Mouse (Mus musculus) megakaryocyte, embryonic 14.5 days (primary cell): ENCODE measurements around the gene Hs3st4. TPM values are rescaled to one million over a fixed set of nuclear protein-coding genes. Genes with fewer than 3 reads are reported as not detected.

ENCODE experiments used
- H3K27me3 ChIP-seq: replicated peaks from 2 replicates; pipeline ENCODE3; 2012; ENCODE audit warnings: inconsistent platforms
- H3K36me3 ChIP-seq: replicated peaks from 2 replicates; pipeline ENCODE3; 2012; ENCODE audit warnings: low read length, inconsistent platforms, mixed read lengths
- H3K4me1 ChIP-seq: 2 replicates; pipeline ENCODE4 v1.6.1; 2012; ENCODE audit warnings: inconsistent platforms
- H3K4me3 ChIP-seq: replicated peaks from 2 replicates; pipeline ENCODE3; 2012; ENCODE audit warnings: moderate library complexity, mild to moderate bottlenecking, inconsistent platforms
- H3K9me3 ChIP-seq: 2 replicates; pipeline ENCODE4 v1.6.1; 2012; ENCODE audit warnings: inconsistent platforms
- FLI1 ChIP-seq: IDR thresholded peaks from 2 replicates; pipeline ENCODE4 v1.6.1; 2012; ENCODE audit warnings: low read length, inconsistent platforms, mixed read lengths
- GATA1 ChIP-seq: IDR thresholded peaks from 3 replicates; pipeline ENCODE4 v1.6.1; 2012; ENCODE audit warnings: mixed read lengths, low read length, inconsistent platforms, borderline replicate concordance
- polyA plus RNA-seq: library from polyadenylated mRNA; stranded (reverse); fragments of >175 nt; gene quantifications from 2 replicates; pipeline ENCODE4 v1.2.3, GENCODE M21; 2012; ENCODE audit warnings: low replicate concordance; ENCODE audit not compliant: insufficient read depth

Gene Hs3st4
- polyA plus RNA-seq, 1 experiment, result not detected

- TF ChIP-seq GATA1 (no peak), FLI1 (no peak)
- Histone ChIP-seq H3K27me3 (no peaks in the 10 kb centered on the region), H3K4me1 (no peaks in the 10 kb centered on the region), H3K4me3 (no peak overlapping the region), H3K9me3 (peaks cover 21% of the 10 kb centered on the region), H3K36me3 (no peaks in the 10 kb centered on the region)
Observed at GRCm38 (mm10) chr7:124184693-124185092, 202.0 kb downstream of the Hs3st4 start.

- TF ChIP-seq GATA1 (no peak), FLI1 (no peak)
- no peaks in the 10 kb centered on the region for H3K4me1 ChIP-seq
- H3K27me3 ChIP-seq, result no peaks in the 10 kb centered on the region
- no peaks in the 10 kb centered on the region for H3K9me3 ChIP-seq
- no peak overlapping the region for H3K4me3 ChIP-seq
- no peaks in the 10 kb centered on the region for H3K36me3 ChIP-seq
Observed at GRCm38 (mm10) chr7:124198811-124199570, 216.3 kb downstream of the Hs3st4 start.

GRCm38 (mm10) chr7:124216921-124217320 lies 234.3 kb downstream of the Hs3st4 start:
- H3K4me1 ChIP-seq, result no peaks in the 10 kb centered on the region
- H3K36me3 ChIP-seq, result no peaks in the 10 kb centered on the region
- H3K9me3 ChIP-seq, result peaks cover 29% of the 10 kb centered on the region
- H3K27me3 ChIP-seq, result no peaks in the 10 kb centered on the region
- TF ChIP-seq GATA1, result no peak
- TF ChIP-seq FLI1, result no peak
- no peak overlapping the region for H3K4me3 ChIP-seq

- peaks cover 31% of the 10 kb centered on the region for H3K9me3 ChIP-seq
- no peaks in the 10 kb centered on the region for H3K36me3 ChIP-seq
- TF ChIP-seq FLI1, result no peak
- no peak for TF ChIP-seq GATA1
- no peaks in the 10 kb centered on the region for H3K27me3 ChIP-seq
- no peak overlapping the region for H3K4me3 ChIP-seq
- H3K4me1 ChIP-seq, result no peaks in the 10 kb centered on the region
Observed at GRCm38 (mm10) chr7:124220556-124220955, 237.9 kb downstream of the Hs3st4 start.

- no peaks in the 10 kb centered on the region for H3K4me1 ChIP-seq
- no peaks in the 10 kb centered on the region for H3K27me3 ChIP-seq
- no peaks in the 10 kb centered on the region for H3K36me3 ChIP-seq
- no peak for TF ChIP-seq GATA1
- TF ChIP-seq FLI1, result no peak
- H3K9me3 ChIP-seq, result peaks cover 7% of the 10 kb centered on the region; the same call in 1 of the 2 replicates
- H3K4me3 ChIP-seq, result no peak overlapping the region
Observed at GRCm38 (mm10) chr7:124237896-124238670, 255.4 kb downstream of the Hs3st4 start.

GRCm38 (mm10) chr7:124239903-124240647 lies 257.4 kb downstream of the Hs3st4 start:
- no peak overlapping the region for H3K4me3 ChIP-seq
- peaks cover 7% of the 10 kb centered on the region; the same call in 1 of the 2 replicates for H3K9me3 ChIP-seq
- TF ChIP-seq GATA1 (no peak), FLI1 (no peak)
- H3K4me1 ChIP-seq, result no peaks in the 10 kb centered on the region
- no peaks in the 10 kb centered on the region for H3K27me3 ChIP-seq
- H3K36me3 ChIP-seq, result no peaks in the 10 kb centered on the region

GRCm38 (mm10) chr7:124249838-124250237 lies 267.2 kb downstream of the Hs3st4 start:
- Histone ChIP-seq H3K9me3 (no peaks in the 10 kb centered on the region), H3K4me3 (no peak overlapping the region), H3K36me3 (no peaks in the 10 kb centered on the region), H3K4me1 (no peaks in the 10 kb centered on the region), H3K27me3 (no peaks in the 10 kb centered on the region)
- no peak for TF ChIP-seq GATA1
- no peak for TF ChIP-seq FLI1

GRCm38 (mm10) chr7:124250566-124250965 lies 267.9 kb downstream of the Hs3st4 start:
- Histone ChIP-seq H3K4me1 (no peaks in the 10 kb centered on the region), H3K9me3 (no peaks in the 10 kb centered on the region), H3K27me3 (no peaks in the 10 kb centered on the region), H3K4me3 (no peak overlapping the region), H3K36me3 (no peaks in the 10 kb centered on the region)
- TF ChIP-seq GATA1 (no peak), FLI1 (no peak)

- H3K36me3 ChIP-seq, result no peaks in the 10 kb centered on the region
- TF ChIP-seq FLI1, result no peak
- no peak for TF ChIP-seq GATA1
- no peaks in the 10 kb centered on the region; the same call in none of the 2 replicates for H3K9me3 ChIP-seq
- no peak overlapping the region for H3K4me3 ChIP-seq
- H3K4me1 ChIP-seq, result no peaks in the 10 kb centered on the region
- no peaks in the 10 kb centered on the region for H3K27me3 ChIP-seq
Observed at GRCm38 (mm10) chr7:124258419-124258818, 275.8 kb downstream of the Hs3st4 start.
